Mouse (Mus musculus) megakaryocyte-erythroid progenitor cell, adult 5-6 weeks (primary cell): ENCODE results near the gene Psmd7. TPM values are rescaled to one million over a fixed set of nuclear protein-coding genes. Genes with fewer than 3 reads are reported as not detected.
A peak's percentile ranks its signal among the peaks of the same experiment; 100 is the strongest.

ENCODE experiments used
- ATAC-seq: replicated peaks from 2 replicates; pipeline ENCODE4 v1.8.0; 2016; ENCODE audit warnings: mild to moderate bottlenecking, inconsistent platforms; ENCODE audit not compliant: severe bottlenecking, poor library complexity, low FRiP score, low TSS enrichment
- total RNA-seq, 2 experiments: library from RNA; stranded (forward) in 1 of 2; stranded (reverse) in 1 of 2; fragments of 200-1000, 215-1000 nt in 1 of 2; fragments of >200 nt in 1 of 2; fragmentation: Nextera tagmentation in 1 of 2; gene quantifications; 2 replicates each; pipeline ENCODE4 v1.2.3; 2014 to 2017

Psmd7 gene
- total RNA-seq, 2 experiments from 2014 or later: 261 to 283 TPM

DNA sequence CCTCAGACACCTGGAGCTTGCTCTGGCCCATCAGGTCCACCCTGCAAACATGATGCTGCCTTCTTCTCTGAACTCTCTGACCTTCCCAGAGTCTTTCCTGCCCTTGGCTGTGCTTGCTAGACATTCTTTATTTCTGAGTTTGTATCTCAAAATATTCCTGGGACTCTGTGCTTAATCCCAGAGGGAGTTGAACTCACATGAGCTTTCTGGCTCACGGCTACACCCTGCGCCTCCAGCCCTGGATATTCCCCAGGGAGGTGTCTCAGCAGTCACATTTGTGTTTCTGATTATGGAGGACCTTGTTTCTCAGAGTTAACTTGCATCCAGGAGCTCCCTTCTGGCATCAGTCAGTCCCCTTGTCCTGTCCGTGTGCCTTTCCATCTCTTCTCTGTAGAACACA lies 46.1 kb downstream of the Psmd7 start:
- no peak for ATAC-seq

DNA sequence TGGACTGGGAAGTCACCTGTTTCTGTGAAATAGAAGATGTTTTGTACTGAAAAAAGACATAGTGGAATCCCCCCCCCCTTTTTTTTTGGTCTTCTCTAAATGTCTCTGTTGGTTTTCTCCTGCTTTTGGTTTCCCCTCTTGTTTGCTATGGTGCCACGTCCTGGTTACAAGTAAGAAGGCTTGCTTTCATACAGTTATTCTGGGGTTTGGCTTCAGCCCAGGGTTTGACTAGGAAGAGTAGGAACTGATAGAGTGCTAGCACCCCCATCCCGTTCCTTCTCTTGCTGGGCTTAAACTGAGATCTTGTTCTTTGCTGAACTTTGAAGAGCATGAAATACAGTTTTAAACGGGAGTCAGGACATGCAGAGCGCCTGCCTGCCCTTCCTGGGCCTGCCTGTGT lies 46.9 kb downstream of the Psmd7 start:
- ATAC-seq: 0 out of 2 replicates have a peak, but pooled peaks have one; percentile 33

DNA sequence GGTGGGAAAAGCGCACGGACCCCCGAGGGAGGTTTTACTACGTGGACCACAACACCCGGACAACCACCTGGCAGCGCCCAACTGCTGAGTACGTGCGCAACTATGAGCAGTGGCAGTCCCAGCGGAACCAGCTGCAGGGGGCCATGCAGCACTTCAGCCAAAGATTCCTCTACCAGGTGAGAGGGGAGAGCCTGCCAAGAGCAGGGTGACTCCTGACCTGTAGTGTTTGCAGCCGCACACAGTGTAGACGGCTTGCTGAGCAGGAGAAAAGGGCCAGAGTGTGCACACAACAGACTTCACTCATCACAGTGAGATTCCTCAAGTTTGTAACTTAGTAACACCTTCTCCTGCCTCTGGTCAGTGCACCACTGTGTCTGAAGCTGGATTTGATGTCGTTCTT lies 47.6 kb downstream of the Psmd7 start:
- ATAC-seq: no peak

DNA sequence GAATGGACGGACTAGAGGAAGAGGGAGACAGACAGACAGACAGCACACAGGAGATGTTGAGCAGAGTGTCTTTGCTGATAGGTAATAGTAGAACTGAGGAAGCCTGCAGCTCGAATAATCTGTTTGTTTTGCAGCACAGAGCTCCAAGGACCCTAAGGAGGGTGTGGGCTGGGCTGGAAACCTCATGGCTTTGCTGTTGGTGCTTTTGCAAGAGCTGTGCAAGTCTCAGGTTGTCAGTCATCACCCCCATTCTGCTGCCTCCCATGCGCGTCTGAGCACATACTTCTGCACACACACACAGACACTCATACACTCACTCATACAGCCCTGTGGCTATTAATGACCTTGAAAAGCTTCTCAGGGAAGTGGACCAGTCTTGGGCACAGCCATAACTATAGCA lies 50.8 kb downstream of the Psmd7 start:
- ATAC-seq: no peak

Other genes with a start within 250 kb of the Psmd7 start
- gene Nqo1, start 185.3 kb downstream of the Psmd7 start, total RNA-seq (2014; fragmentation: Nextera tagmentation): 30.2 TPM in 2 replicates
- 18.4 and 30.4 TPM in 2 replicates for gene Nqo1, start 185.3 kb downstream of the Psmd7 start, total RNA-seq (2017)
- gene Nob1, start 163.4 kb downstream of the Psmd7 start, total RNA-seq (2014; fragmentation: Nextera tagmentation): 78.1 and 79.8 TPM in 2 replicates
- gene Nob1, start 163.4 kb downstream of the Psmd7 start, total RNA-seq (2017): 46.1 and 50.2 TPM in 2 replicates
- gene Wwp2, start 152.1 kb downstream of the Psmd7 start, total RNA-seq (2014; fragmentation: Nextera tagmentation): 39.4 and 53.2 TPM in 2 replicates
- gene Wwp2, start 152.1 kb downstream of the Psmd7 start, total RNA-seq (2017): 33.3 and 57.3 TPM in 2 replicates